Mouse (Mus musculus) small intestine, adult 2 months (tissue): ENCODE results near the gene E130208F15Rik. TPM values are rescaled to one million over a fixed set of nuclear protein-coding genes. Genes with fewer than 3 reads are reported as not detected.

Experiments
- H3K27ac ChIP-seq: fragments of 200-500 bp; 2 replicates; pipeline ENCODE4 v1.5.1; 2012; ENCODE audit warnings: low read depth, low read length, control low read depth, inconsistent platforms; ENCODE audit not compliant: insufficient read depth
- H3K27me3 ChIP-seq: fragments of 200-500 bp; 2 replicates; pipeline ENCODE4 v1.6.1; 2012; ENCODE audit warnings: mild to moderate bottlenecking, moderate library complexity, low read length, inconsistent platforms; ENCODE audit not compliant: control insufficient read depth, insufficient read depth
- H3K36me3 ChIP-seq: fragments of 200-500 bp; 2 replicates; pipeline ENCODE4 v1.6.1; 2012; ENCODE audit warnings: mild to moderate bottlenecking, low read length, control low read depth, inconsistent platforms; ENCODE audit not compliant: control insufficient read depth, insufficient read depth
- H3K4me1 ChIP-seq: fragments of 200-500 bp; 2 replicates; pipeline ENCODE4 v1.6.1; 2012; ENCODE audit warnings: low read length, inconsistent platforms, mixed read lengths; ENCODE audit not compliant: control insufficient read depth, insufficient read depth, insufficient read length
- H3K4me3 ChIP-seq: fragments of 200-500 bp; 2 replicates; pipeline ENCODE4 v1.5.1; 2012; ENCODE audit warnings: low read depth, mild to moderate bottlenecking, control low read depth, inconsistent platforms, low read length, moderate library complexity
- CTCF ChIP-seq: fragments of 200-500 bp; IDR thresholded peaks from 2 replicates; pipeline ENCODE4 v1.5.1; 2012; ENCODE audit warnings: low read depth, mild to moderate bottlenecking, control low read depth, inconsistent platforms, low read length, moderate library complexity, mixed read lengths; ENCODE audit not compliant: insufficient replicate concordance, insufficient read length; ENCODE audit errors: extremely low read depth
- POLR2A ChIP-seq: fragments of 200-500 bp; IDR thresholded peaks from 2 replicates; pipeline ENCODE4 v1.6.1; 2012; ENCODE audit warnings: low read depth, mild to moderate bottlenecking, control low read depth, inconsistent platforms, low read length, moderate library complexity
- WGBS: fragments of 180-500 bp; shearing (Covaris S2); methylation state at CpG from one replicate; pipeline ENCODE4 v1.1.7; 2018; 5-methylcytosine and 5-hydroxymethylcytosine counted together
- polyA plus RNA-seq: library from polyadenylated mRNA; depleted of rRNA; stranded (reverse); fragments of >200 nt; gene quantifications from 2 replicates; pipeline ENCODE4 v1.2.3, GENCODE M21; 2012; rRNA removed

The E130208F15Rik gene
- polyA plus RNA-seq: 0.36 and 0.63 TPM in 2 replicates

DNA sequence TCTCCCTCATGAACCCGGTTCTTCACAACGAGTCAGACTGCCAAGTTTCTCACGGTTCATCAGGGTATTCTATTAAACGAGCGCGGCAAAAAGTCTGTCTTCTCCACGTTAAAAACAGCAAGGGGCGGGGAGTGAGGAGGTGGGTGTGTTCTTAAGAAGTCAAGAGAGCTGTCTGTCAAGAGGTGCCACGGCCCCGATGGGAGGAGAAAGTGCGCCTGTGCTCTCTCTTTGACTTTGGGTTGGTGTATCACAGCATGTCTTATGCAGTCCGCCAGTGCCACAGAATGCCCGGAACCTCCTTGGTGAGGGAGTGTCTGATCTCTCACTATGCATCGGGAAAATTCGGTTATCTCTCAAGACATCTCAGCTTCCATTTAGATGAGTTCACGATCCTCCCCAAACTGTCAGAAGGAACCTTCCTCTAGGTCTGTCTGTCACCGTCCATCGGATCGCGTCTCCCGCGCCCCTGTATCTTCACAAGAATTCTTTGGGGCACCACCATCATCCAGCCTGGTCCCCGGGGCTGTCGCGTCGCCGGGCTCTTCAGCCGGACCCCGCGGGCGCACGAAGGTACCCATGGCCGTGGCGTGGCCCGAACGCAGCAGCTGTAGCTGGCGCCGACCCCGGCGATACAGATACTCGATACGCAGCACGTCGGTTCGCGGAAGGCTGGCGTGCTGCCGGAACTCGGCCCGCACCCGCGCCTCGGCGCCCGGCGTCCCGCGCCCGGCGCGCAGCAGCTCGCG, at the start of gene E130208F15Rik:
TSS of gene E130208F15Rik (plus strand) at position 202 of the 746 bp plus-strand sequence.
- no peaks in the 10 kb centered on the region for H3K27me3 ChIP-seq
- no peaks in the 10 kb centered on the region for H3K36me3 ChIP-seq
- TF ChIP-seq CTCF: no peak
- TF ChIP-seq POLR2A: peak; percentile 66; the same call in 1 of the 2 replicates
- WGBS: under 1% methylated on average over 63 of the region's 63 CpGs
- peak within 1 kb of the TSS; percentile 90 for H3K27ac ChIP-seq
- H3K4me3 ChIP-seq: peak within 1 kb of the TSS; percentile 66
- peaks cover 5% of the 10 kb centered on the region; the same call in 1 of the 2 replicates for H3K4me1 ChIP-seq

DNA sequence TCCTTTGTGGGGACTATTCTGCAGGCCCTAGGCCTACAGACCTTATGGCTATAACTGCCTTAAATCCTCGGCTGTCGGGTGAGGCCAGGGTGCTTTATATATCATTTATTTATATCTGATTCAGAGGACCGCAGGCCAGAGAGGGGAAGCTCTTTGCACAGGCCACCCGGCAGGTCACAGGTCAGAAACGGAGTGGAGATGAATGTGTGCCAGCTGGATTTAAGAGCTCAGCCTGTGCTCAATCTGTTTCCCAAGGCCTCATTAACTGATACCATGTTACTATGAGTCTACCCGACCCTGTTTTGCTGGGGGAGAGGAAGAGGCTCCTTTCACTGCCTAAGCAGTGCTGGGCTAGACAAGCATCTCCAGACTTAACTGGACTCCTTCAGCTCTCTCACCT, 47.2 kb upstream of the E130208F15Rik start:
- Histone ChIP-seq H3K4me1 (no peaks in the 10 kb centered on the region), H3K27ac (no peak overlapping the region), H3K27me3 (no peaks in the 10 kb centered on the region), H3K4me3 (no peak overlapping the region), H3K36me3 (no peaks in the 10 kb centered on the region)
- TF ChIP-seq CTCF (no peak), POLR2A (no peak)
- 80% methylated on average over 6 of the region's 6 CpGs for WGBS

DNA sequence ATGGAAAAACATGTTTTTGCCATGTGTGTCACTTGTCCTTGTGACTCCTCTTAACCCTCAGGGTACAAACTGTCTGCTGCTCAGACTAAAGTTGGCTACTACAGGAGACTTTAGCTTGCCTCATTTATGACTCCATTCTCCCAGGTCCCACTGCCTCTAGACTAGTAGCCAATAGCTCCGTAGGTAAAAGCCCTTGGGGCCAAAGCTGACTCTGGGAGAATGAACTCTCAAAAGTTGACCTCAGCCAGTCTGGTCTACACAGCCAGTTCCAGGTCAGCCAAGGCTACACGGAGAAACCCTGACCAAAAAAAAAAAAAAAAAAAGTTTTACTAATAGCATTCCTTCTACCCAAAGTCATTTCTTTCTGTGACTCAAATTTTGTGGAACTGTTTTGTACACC, 42.6 kb upstream of the E130208F15Rik start:
- H3K4me1 ChIP-seq: peaks cover 2% of the 10 kb centered on the region
- TF ChIP-seq POLR2A (no peak), CTCF (no peak)
- H3K27me3 ChIP-seq: no peaks in the 10 kb centered on the region
- 46% methylated on average over 2 of the region's 2 CpGs for WGBS
- H3K4me3 ChIP-seq: no peak overlapping the region
- no peaks in the 10 kb centered on the region for H3K36me3 ChIP-seq
- H3K27ac ChIP-seq: no peak overlapping the region

DNA sequence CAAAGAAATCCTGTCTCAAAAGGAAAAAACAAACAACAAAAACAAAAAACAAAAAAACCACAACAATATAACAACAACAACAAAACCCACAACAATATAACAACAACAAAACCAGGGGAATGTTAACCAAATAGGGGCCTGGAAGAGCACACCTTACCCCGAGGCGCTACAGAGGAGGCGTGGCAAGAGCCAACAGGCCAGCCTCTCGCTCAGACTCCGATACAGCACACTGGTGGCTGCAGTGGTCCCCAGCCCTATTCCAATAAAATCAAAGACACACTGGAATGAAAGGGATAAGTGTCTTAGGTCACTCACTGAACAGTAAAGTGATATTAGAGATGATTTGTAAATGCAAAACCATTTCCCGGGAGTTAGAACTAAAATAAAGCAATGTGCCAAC, 42.0 kb upstream of the E130208F15Rik start:
- H3K27ac ChIP-seq: no peak overlapping the region
- H3K4me1 ChIP-seq: peaks cover 2% of the 10 kb centered on the region
- H3K36me3 ChIP-seq: no peaks in the 10 kb centered on the region
- no peaks in the 10 kb centered on the region for H3K27me3 ChIP-seq
- peak overlapping the region; percentile 95 for H3K4me3 ChIP-seq
- 1% methylated on average over 6 of the region's 6 CpGs for WGBS
- TF ChIP-seq CTCF (no peak), POLR2A (no peak)

DNA sequence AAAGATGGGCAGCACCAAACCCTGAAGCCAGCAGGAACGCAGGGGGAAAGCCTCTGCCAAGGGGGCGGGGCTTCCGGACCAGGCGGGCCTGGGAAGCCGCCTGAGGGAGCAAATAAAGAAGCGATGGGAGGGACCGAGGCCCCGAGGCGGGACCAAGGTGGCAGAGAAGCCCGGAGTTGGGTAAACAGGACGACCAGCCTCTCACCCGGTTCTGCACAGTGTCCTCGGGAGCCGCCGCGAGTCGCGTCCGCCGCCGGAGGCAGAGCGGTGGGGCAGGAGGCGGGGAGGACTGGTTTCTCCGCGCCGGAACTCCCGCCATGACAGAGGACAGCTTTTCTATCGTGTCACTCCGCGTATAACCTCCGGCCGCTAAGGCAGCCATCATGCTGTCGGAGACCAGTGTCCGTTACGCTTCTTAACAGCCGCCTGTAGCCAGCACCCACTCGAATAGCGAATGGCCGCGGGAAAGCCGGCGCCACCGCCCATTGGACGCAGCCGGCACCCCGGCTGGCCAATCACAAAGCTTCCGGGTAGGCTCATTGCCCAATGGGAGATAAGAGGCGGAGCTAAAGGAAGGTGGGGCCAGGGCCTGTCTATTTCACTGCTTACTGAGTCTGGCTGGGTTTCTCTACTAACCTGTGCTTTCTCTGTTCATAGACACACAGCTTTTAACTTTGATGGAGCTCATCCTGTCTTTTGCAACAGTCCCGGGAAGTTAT, 41.4 kb upstream of the E130208F15Rik start, which contains the start of the genes Thap8 and Wdr62:
TSS of gene Thap8 (plus strand) at position 144 of the 719 bp plus-strand sequence.
TSS of gene Wdr62 (minus strand) at position 469 of the 719 bp plus-strand sequence.
- Histone ChIP-seq H3K4me1 (peaks cover 2% of the 10 kb centered on the region), H3K27ac (peak within 1 kb of the TSS; percentile 99), H3K36me3 (no peaks in the 10 kb centered on the region), H3K4me3 (peak within 1 kb of the TSS; percentile 95), H3K27me3 (no peaks in the 10 kb centered on the region)
- WGBS: under 1% methylated on average over 49 of the region's 49 CpGs
- TF ChIP-seq CTCF (no peak), POLR2A (no peak)

DNA sequence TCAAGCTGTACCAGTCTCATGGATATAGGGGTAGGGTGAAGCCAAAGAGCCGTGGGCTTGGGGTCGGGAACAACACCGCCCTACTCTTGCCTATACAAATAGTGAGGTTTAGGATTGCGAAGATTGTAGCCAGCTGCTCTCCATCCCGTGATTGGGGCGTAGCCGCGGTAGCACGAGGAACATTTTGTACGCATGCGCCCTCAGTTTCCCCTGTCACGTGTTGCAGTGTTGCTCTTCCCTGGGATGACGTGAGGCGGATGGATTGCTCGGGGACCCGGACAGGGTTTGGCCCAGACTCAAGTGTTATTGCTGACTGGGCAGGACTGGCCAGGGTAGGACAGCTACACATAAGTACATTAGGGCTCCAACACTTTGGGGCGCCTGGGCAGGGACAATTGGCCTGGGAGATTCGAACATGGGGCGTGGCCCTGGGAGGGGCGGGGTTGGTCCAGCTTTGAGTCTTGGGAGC, 40.8 kb upstream of the E130208F15Rik start:
- Histone ChIP-seq H3K27me3 (no peaks in the 10 kb centered on the region), H3K27ac (peak overlapping the region; percentile 99), H3K4me3 (peak overlapping the region; percentile 95), H3K36me3 (no peaks in the 10 kb centered on the region), H3K4me1 (peaks cover 2% of the 10 kb centered on the region)
- WGBS: 1% methylated on average over 20 of the region's 20 CpGs
- TF ChIP-seq POLR2A: no peak
- TF ChIP-seq CTCF: no peak

DNA sequence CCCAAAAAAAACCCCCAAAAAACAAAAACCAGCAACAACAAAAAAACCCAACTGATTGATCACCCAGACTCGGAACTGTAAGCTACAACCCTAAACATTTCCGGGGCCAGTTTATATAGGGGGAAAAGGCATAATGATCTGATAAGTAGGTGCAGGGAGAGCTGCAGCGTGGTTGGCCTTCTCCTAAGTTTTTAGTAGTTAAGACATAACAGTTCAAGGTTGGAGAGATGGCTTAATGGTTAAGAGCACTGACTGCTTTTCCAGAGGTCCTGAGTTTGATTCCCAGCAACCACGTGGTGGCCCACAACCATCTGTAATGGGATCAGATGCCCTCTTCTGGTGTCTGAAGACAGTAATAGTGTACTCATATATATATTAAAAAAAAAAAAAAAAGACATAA, 40.0 kb upstream of the E130208F15Rik start:
- Histone ChIP-seq H3K4me1 (peaks cover 2% of the 10 kb centered on the region), H3K27ac (no peak overlapping the region)
- 71% methylated on average over 4 of the region's 4 CpGs for WGBS

More for the DNA sequence above, 40.0 kb upstream of the E130208F15Rik start:
- Histone ChIP-seq H3K4me3 (no peak overlapping the region), H3K27me3 (no peaks in the 10 kb centered on the region), H3K36me3 (no peaks in the 10 kb centered on the region)
- no peak for TF ChIP-seq POLR2A
- TF ChIP-seq CTCF: no peak
